37 mouse cellular contexts compared by ENCODE assay signal in genomic region chr13:98971641-98972040, GRCm38 (mm10). TPM values are rescaled to one million over a fixed set of nuclear protein-coding genes. Genes with fewer than 3 reads are reported as not detected.
A peak's percentile ranks its signal among the peaks of the same experiment; 100 is the strongest.
DNase-seq lines count a peak whose midpoint lies in the region; ATAC-seq and TF ChIP-seq lines count a peak whose summit lies in the region.
"Had no signal": no experiment of that assay in that cellular context is flagged by ENCODE, and none has a peak within 500 bp of the region (broad histone marks: within the 10 kb centered on the region; RNA-seq: fewer than 3 reads in every experiment).

No protein-coding gene starts in this region.

- no peak overlapping the region for H3K4me2 ChIP-seq in lung, embryonic 14.5 days
- H3K4me2 ChIP-seq in intestine, embryonic 16.5 days (ENCODE audit: low read depth, low read length), result no peak overlapping the region
- H3K4me2 ChIP-seq: embryonic facial prominence, embryonic 15.5 days; forebrain, embryonic 13.5 days; heart, embryonic 15.5 days; hindbrain, embryonic 12.5 days; kidney, embryonic 15.5 days; liver, embryonic 12.5 days; midbrain, embryonic 12.5 days; neural tube, embryonic 12.5 days had no signal

- ATAC-seq in lung, embryonic 14.5 days (ENCODE audit: insufficient read depth), result no peak
- ATAC-seq in intestine, embryonic 16.5 days, result peak; percentile 32
- ATAC-seq: activated CD4-positive, CD25-positive, alpha-beta regulatory T cell, adult 4 months; forebrain, embryonic 13.5 days; hindbrain, postnatal 0 days; liver, embryonic 12.5 days; liver, postnatal 0 days had no signal

- no peak overlapping the region for H3K27ac ChIP-seq in lung, embryonic 14.5 days (ENCODE audit: low read depth)
- no peak overlapping the region for H3K27ac ChIP-seq in intestine, embryonic 16.5 days (ENCODE audit: low read length)
- H3K27ac ChIP-seq: embryonic facial prominence, embryonic 15.5 days; forebrain, embryonic 13.5 days; heart, embryonic 10.5 days; heart, embryonic 15.5 days; hindbrain, embryonic 12.5 days; hindbrain, postnatal 0 days; kidney, embryonic 15.5 days; liver, embryonic 12.5 days; midbrain, embryonic 12.5 days; neural tube, embryonic 12.5 days had no signal

- H3K4me1 ChIP-seq in lung, embryonic 14.5 days (ENCODE audit: insufficient read depth), result no peaks in the 10 kb centered on the region
- no peaks in the 10 kb centered on the region; the same call in 1 of the 2 replicates for H3K4me1 ChIP-seq in intestine, embryonic 16.5 days (ENCODE audit: control insufficient read depth, insufficient read depth, low read length)
- H3K4me1 ChIP-seq: embryonic facial prominence, embryonic 15.5 days; forebrain, embryonic 13.5 days; heart, embryonic 10.5 days; hindbrain, embryonic 12.5 days; midbrain, embryonic 12.5 days; neural tube, embryonic 12.5 days had no signal

- DNase-seq in adrenal gland, postnatal 36 days, result peak; percentile 12 to 33
- DNase-seq in adrenal gland, postnatal 4 days (ENCODE audit: low spot score in 2 of 2), result no peak
- peak; percentile 24 for DNase-seq in lung, embryonic 14.5 days
- DNase-seq in lung, postnatal 14 days, result no peak
- peak; percentile 26 for DNase-seq in NIH3T3 (ENCODE audit: low read depth)
- DNase-seq in testis, postnatal 10 days (ENCODE audit: low spot score), result no peak
- DNase-seq: B cell, adult 2 months; cerebellum, adult 11 months; cerebellum, postnatal 10 days; gastrocnemius, postnatal 14 days; kidney, adult 11 months; layer of hippocampus, postnatal 36 days; left cerebral cortex, postnatal 4 days; liver, postnatal 0 days; lung, postnatal 4 days; thymus, adult 2 months; thymus, postnatal 36 days had no signal

- TF ChIP-seq CTCF in lung, embryonic 14.5 days (IDR thresholded peaks at IDR 0.05; ENCODE audit: low read depth), result no peak

- no peaks in the 10 kb centered on the region for H3K9me3 ChIP-seq in lung, embryonic 14.5 days (ENCODE audit: low read depth, low read length)
- H3K9me3 ChIP-seq in intestine, embryonic 16.5 days (ENCODE audit: control insufficient read depth, low read length), result no peaks in the 10 kb centered on the region
- H3K9me3 ChIP-seq: embryonic facial prominence, embryonic 15.5 days; forebrain, embryonic 13.5 days; heart, embryonic 10.5 days; heart, embryonic 15.5 days; kidney, embryonic 15.5 days; liver, embryonic 12.5 days had no signal

- H3K36me3 ChIP-seq in lung, embryonic 14.5 days (ENCODE audit: insufficient read depth), result no peaks in the 10 kb centered on the region
- H3K36me3 ChIP-seq in intestine, embryonic 16.5 days (ENCODE audit: control insufficient read depth, insufficient read depth, low read length), result no peaks in the 10 kb centered on the region
- H3K36me3 ChIP-seq: embryonic facial prominence, embryonic 15.5 days; heart, embryonic 10.5 days; heart, embryonic 15.5 days; hindbrain, embryonic 12.5 days; kidney, embryonic 15.5 days; liver, embryonic 12.5 days; midbrain, embryonic 12.5 days; neural tube, embryonic 12.5 days had no signal

- H3K9ac ChIP-seq in lung, embryonic 14.5 days, result no peak overlapping the region
- H3K9ac ChIP-seq in intestine, embryonic 16.5 days (ENCODE audit: low read depth, low read length), result no peak overlapping the region
- H3K9ac ChIP-seq: embryonic facial prominence, embryonic 15.5 days; forebrain, embryonic 13.5 days; heart, embryonic 15.5 days; hindbrain, embryonic 12.5 days; kidney, embryonic 15.5 days; liver, embryonic 12.5 days; liver, postnatal 0 days; midbrain, embryonic 12.5 days; neural tube, embryonic 12.5 days had no signal

- H3K27me3 ChIP-seq in lung, embryonic 14.5 days (ENCODE audit: insufficient read depth, low read length), result no peaks in the 10 kb centered on the region
- H3K27me3 ChIP-seq in intestine, embryonic 16.5 days (replicated peaks; ENCODE audit: control insufficient read depth, insufficient read depth, low read length), result no peaks in the 10 kb centered on the region
- H3K27me3 ChIP-seq: embryonic facial prominence, embryonic 15.5 days; forebrain, embryonic 13.5 days; heart, embryonic 15.5 days; hindbrain, embryonic 12.5 days; kidney, embryonic 15.5 days; liver, embryonic 12.5 days; megakaryocyte, embryonic 14.5 days; midbrain, embryonic 12.5 days; neural tube, embryonic 12.5 days had no signal

- H3K4me3 ChIP-seq in lung, embryonic 14.5 days (ENCODE audit: low read depth, low read length), result no peak overlapping the region
- no peak overlapping the region for H3K4me3 ChIP-seq in intestine, embryonic 16.5 days (ENCODE audit: low read length)
- H3K4me3 ChIP-seq: embryonic facial prominence, embryonic 15.5 days; forebrain, embryonic 13.5 days; heart, embryonic 10.5 days; heart, embryonic 15.5 days; hindbrain, embryonic 12.5 days; kidney, embryonic 15.5 days; liver, embryonic 12.5 days; megakaryocyte, embryonic 14.5 days; midbrain, embryonic 12.5 days; myocyte; neural tube, embryonic 12.5 days had no signal

- 44% methylated on average over 5 of the region's 5 CpGs for WGBS in lung, embryonic 14.5 days
- WGBS in intestine, embryonic 16.5 days, result 51% methylated on average over 5 of the region's 5 CpGs

RNA-seq across cellular contexts. Expression of gene 1700024P04Rik, which starts 12.7 kb away (rescaled TPM):
- total RNA-seq in adrenal gland, postnatal 36 days (2021), result not detected
- not detected for total RNA-seq in adrenal gland, postnatal 4 days (2021)
- not detected in 2 replicates for polyA plus RNA-seq in lung, embryonic 14.5 days (2014; fragmentation: Nextera tagmentation; extraction: Ambion mirVana)
- not detected in 2 replicates for polyA plus RNA-seq in intestine, embryonic 16.5 days (2015; fragmentation: Nextera tagmentation; extraction: Ambion mirVana)
- total RNA-seq: gastrocnemius, postnatal 14 days; granulocyte monocyte progenitor cell, adult 5-6 weeks; heart, postnatal 25 days; hindbrain, postnatal 0 days; layer of hippocampus, postnatal 36 days; left cerebral cortex, postnatal 4 days; midbrain, postnatal 0 days had no signal
- polyA plus RNA-seq: activated CD4-positive, CD25-positive, alpha-beta regulatory T cell, adult 4 months; cortical plate, adult 2 months; embryonic facial prominence, embryonic 15.5 days; forebrain, embryonic 13.5 days; heart, embryonic 10.5 days; heart, embryonic 15.5 days; hindbrain, embryonic 12.5 days; hindbrain, postnatal 0 days; kidney, embryonic 15.5 days; large intestine, adult 2 months; limb, embryonic 14.5 days; liver, embryonic 12.5 days; liver, postnatal 0 days; midbrain, embryonic 12.5 days; midbrain, postnatal 0 days; myocyte; neural tube, embryonic 12.5 days had no signal

RNA-seq across cellular contexts. Expression of gene Tnpo1, which starts 45.5 kb away (rescaled TPM):
- 100 to 1,000 TPM; 129 to 141 TPM for total RNA-seq in adrenal gland, postnatal 36 days (2021)
- 100 to 1,000 TPM; 142 to 151 TPM for total RNA-seq in adrenal gland, postnatal 4 days (2021)
- polyA plus RNA-seq in lung, embryonic 14.5 days (2014; fragmentation: Nextera tagmentation; extraction: Ambion mirVana), result 39.3 and 46.5 TPM in 2 replicates
- polyA plus RNA-seq in intestine, embryonic 16.5 days (2015; fragmentation: Nextera tagmentation; extraction: Ambion mirVana), result 49.7 and 50.7 TPM in 2 replicates

Comparison
In these comparisons a context has a peak if more than half of its experiments do, and no peak if none do; other contexts are left out.
1. DNase-seq: peak in adrenal gland, postnatal 36 days (2 of 2), lung, embryonic 14.5 days (single experiment) and NIH3T3 (single experiment); none in adrenal gland, postnatal 4 days (0 of 2), lung, postnatal 14 days (single experiment) and testis, postnatal 10 days (single experiment).